Comparison of ENCODE assay signal across 8 mouse cellular contexts in genomic region chr6:47593590-47593989, GRCm38 (mm10). TPM values are rescaled to one million over a fixed set of nuclear protein-coding genes. Genes with fewer than 3 reads are reported as not detected.
DNase-seq lines count a peak whose midpoint lies in the region; ATAC-seq and TF ChIP-seq lines count a peak whose summit lies in the region.

No protein-coding gene starts in this region.

- no peaks in the 10 kb centered on the region for H3K9me3 ChIP-seq in lung, embryonic 16.5 days (ENCODE audit: control insufficient read depth, low read length)
- H3K9me3 ChIP-seq in embryonic facial prominence, embryonic 14.5 days (ENCODE audit: control insufficient read depth, low read length): no peaks in the 10 kb centered on the region
- H3K9me3 ChIP-seq in intestine, postnatal 0 days (ENCODE audit: control insufficient read depth): no peaks in the 10 kb centered on the region
- H3K9me3 ChIP-seq in neural tube, embryonic 15.5 days (replicated peaks): no peaks in the 10 kb centered on the region

- no peaks in the 10 kb centered on the region for H3K27me3 ChIP-seq in lung, embryonic 16.5 days (ENCODE audit: control insufficient read depth, insufficient read depth, low read depth, low read length)
- H3K27me3 ChIP-seq in embryonic facial prominence, embryonic 14.5 days (replicated peaks; ENCODE audit: control insufficient read depth, insufficient read depth, low read length): no peaks in the 10 kb centered on the region
- no peaks in the 10 kb centered on the region for H3K27me3 ChIP-seq in intestine, postnatal 0 days (replicated peaks; ENCODE audit: control insufficient read depth, insufficient read depth, low read length)
- H3K27me3 ChIP-seq in neural tube, embryonic 15.5 days (replicated peaks): no peaks in the 10 kb centered on the region

- peak overlapping the region; percentile 100 for H3K9ac ChIP-seq in lung, embryonic 16.5 days (ENCODE audit: low read length)
- H3K9ac ChIP-seq in embryonic facial prominence, embryonic 14.5 days (ENCODE audit: low read depth, low read length): peak overlapping the region; percentile 91
- peak overlapping the region; percentile 98 for H3K9ac ChIP-seq in intestine, postnatal 0 days (ENCODE audit: low read depth, low read length)
- peak overlapping the region; percentile 88 for H3K9ac ChIP-seq in neural tube, embryonic 15.5 days (replicated peaks)

- no peak for DNase-seq in lung, postnatal 25 days (ENCODE audit: low spot score)
- peak; percentile 14 for DNase-seq in embryonic facial prominence, embryonic 14.5 days (ENCODE audit: low spot score)
- no peak for DNase-seq in urinary bladder, adult 2 months (ENCODE audit: low spot score)
- DNase-seq in adrenal gland, postnatal 25 days: no peak

- H3K4me3 ChIP-seq in lung, embryonic 16.5 days (ENCODE audit: low read length): peak overlapping the region; percentile 96
- peak overlapping the region; percentile 66 for H3K4me3 ChIP-seq in embryonic facial prominence, embryonic 14.5 days (ENCODE audit: low read depth, low read length)
- peak overlapping the region; percentile 81 for H3K4me3 ChIP-seq in intestine, postnatal 0 days (ENCODE audit: low read depth, low read length)
- peak overlapping the region; percentile 95 for H3K4me3 ChIP-seq in neural tube, embryonic 15.5 days (replicated peaks)

- peak overlapping the region; percentile 98 for H3K27ac ChIP-seq in lung, embryonic 16.5 days (ENCODE audit: low read length)
- H3K27ac ChIP-seq in embryonic facial prominence, embryonic 14.5 days (replicated peaks; ENCODE audit: low read depth, low read length): peak overlapping the region; percentile 97; the same call in 1 of the 2 replicates
- 0 out of 2 replicates have a peak overlapping the region, but pooled peaks have one; percentile 99 for H3K27ac ChIP-seq in intestine, postnatal 0 days (ENCODE audit: low read depth, low read length)
- peak overlapping the region; percentile 98; the same call in 1 of the 2 replicates for H3K27ac ChIP-seq in neural tube, embryonic 15.5 days (replicated peaks)

- TF ChIP-seq CTCF in intestine, postnatal 0 days (IDR thresholded peaks at IDR 0.05; ENCODE audit: low read depth): no peak

- H3K4me1 ChIP-seq in lung, embryonic 16.5 days (replicated peaks; ENCODE audit: control insufficient read depth, insufficient read depth, low read length): peaks cover 4% of the 10 kb centered on the region
- H3K4me1 ChIP-seq in embryonic facial prominence, embryonic 14.5 days (ENCODE audit: control insufficient read depth, insufficient read depth, low read length): no peaks in the 10 kb centered on the region
- peaks cover 2% of the 10 kb centered on the region; the same call in 1 of the 2 replicates for H3K4me1 ChIP-seq in intestine, postnatal 0 days (replicated peaks; ENCODE audit: control insufficient read depth, insufficient read depth, low read length)
- peaks cover 13% of the 10 kb centered on the region for H3K4me1 ChIP-seq in neural tube, embryonic 15.5 days

- no peaks in the 10 kb centered on the region for H3K36me3 ChIP-seq in lung, embryonic 16.5 days (ENCODE audit: control insufficient read depth, insufficient read depth, low read length)
- H3K36me3 ChIP-seq in embryonic facial prominence, embryonic 14.5 days (ENCODE audit: control insufficient read depth, insufficient read depth, low read length): no peaks in the 10 kb centered on the region
- H3K36me3 ChIP-seq in intestine, postnatal 0 days (ENCODE audit: control insufficient read depth, insufficient read depth): no peaks in the 10 kb centered on the region
- no peaks in the 10 kb centered on the region for H3K36me3 ChIP-seq in neural tube, embryonic 15.5 days

- WGBS in lung, embryonic 16.5 days: 4% methylated on average over 9 of the region's 9 CpGs
- WGBS in embryonic facial prominence, embryonic 14.5 days: 10% methylated on average over 9 of the region's 9 CpGs
- 5% methylated on average over 9 of the region's 9 CpGs for WGBS in intestine, postnatal 0 days
- WGBS in neural tube, embryonic 15.5 days: 5% methylated on average over 9 of the region's 9 CpGs

- H3K4me2 ChIP-seq in lung, embryonic 16.5 days (ENCODE audit: low read depth, low read length): peak overlapping the region; percentile 63
- H3K4me2 ChIP-seq in embryonic facial prominence, embryonic 14.5 days (ENCODE audit: low read depth, low read length): peak overlapping the region; percentile 77
- H3K4me2 ChIP-seq in intestine, postnatal 0 days (replicated peaks; ENCODE audit: low read depth): peak overlapping the region; percentile 78
- peak overlapping the region; percentile 68 for H3K4me2 ChIP-seq in neural tube, embryonic 15.5 days

- no peak for ATAC-seq in lung, embryonic 16.5 days (ENCODE audit: low read depth)
- no peak for ATAC-seq in embryonic facial prominence, embryonic 14.5 days (ENCODE audit: low read depth)
- no peak for ATAC-seq in intestine, postnatal 0 days
- ATAC-seq in neural tube, embryonic 15.5 days (ENCODE audit: low FRiP score): no peak
- ATAC-seq in frontal cortex, adult (ENCODE audit: low TSS enrichment): no peak

RNA-seq across cellular contexts. Expression of gene Ezh2, which starts 1.6 kb away (rescaled TPM):
- 80.0 and 91.8 TPM in 2 replicates for polyA plus RNA-seq in lung, embryonic 16.5 days (2015; fragmentation: Nextera tagmentation; extraction: Ambion mirVana)
- polyA plus RNA-seq in embryonic facial prominence, embryonic 14.5 days (2014; fragmentation: Nextera tagmentation; extraction: Ambion mirVana): 71.1 and 72.8 TPM in 2 replicates
- 38.7 and 40.7 TPM in 2 replicates for polyA plus RNA-seq in intestine, postnatal 0 days (2015; fragmentation: Nextera tagmentation; extraction: Ambion mirVana)
- 48.1 and 60.3 TPM in 2 replicates for polyA plus RNA-seq in neural tube, embryonic 15.5 days (2015; fragmentation: Nextera tagmentation; extraction: Ambion mirVana)
- polyA plus RNA-seq in urinary bladder, adult 2 months (2012; rRNA removed): 23.6 and 31.8 TPM in 2 replicates
- 27.0 and 29.9 TPM in 2 replicates for total RNA-seq in adrenal gland, postnatal 25 days (2021)
